Mouse (Mus musculus) cortical plate, adult 2 months (tissue): ENCODE data around the gene Crygc.

Experiments used
- CTCF ChIP-seq: fragments of 200-500 bp; IDR thresholded peaks from 2 replicates; pipeline ENCODE4 v1.5.1; 2011; ENCODE audit warnings: mild to moderate bottlenecking, control low read depth, low read length; ENCODE audit not compliant: insufficient read depth; ENCODE audit errors: extremely low read depth
- POLR2A ChIP-seq: fragments of 200-500 bp; IDR thresholded peaks from 2 replicates; pipeline ENCODE4 v1.6.1; 2011; ENCODE audit warnings: mild to moderate bottlenecking, low read length, control low read depth; ENCODE audit not compliant: insufficient read depth; ENCODE audit errors: extremely low read depth

GRCm38 (mm10) chr1:65037542-65037941 lies 35.9 kb downstream of the Crygc start:
- TF ChIP-seq CTCF (no peak), POLR2A (no peak)
